Mouse (Mus musculus) heart, postnatal 10 days (tissue): ENCODE measurements around the gene Vmn1r32. TPM values are rescaled to one million over a fixed set of nuclear protein-coding genes. Genes with fewer than 3 reads are reported as not detected.

Experiments
- DNase-seq, 2 experiments: peaks; one replicate each; pipeline ENCODE4 v3.0.0; 2021
- intact Hi-C: fragments of 180-260 bp; cut with DNase I; formaldehyde crosslinking; loops from one replicate; pipeline ENCODE4 v1.15.1; 2025
- total RNA-seq, 2 experiments: library from RNA; stranded (reverse); gene quantifications; 2 replicates each; pipeline ENCODE4 v1.2.3; 2021

The Vmn1r32 gene
- not detected for total RNA-seq

DNA sequence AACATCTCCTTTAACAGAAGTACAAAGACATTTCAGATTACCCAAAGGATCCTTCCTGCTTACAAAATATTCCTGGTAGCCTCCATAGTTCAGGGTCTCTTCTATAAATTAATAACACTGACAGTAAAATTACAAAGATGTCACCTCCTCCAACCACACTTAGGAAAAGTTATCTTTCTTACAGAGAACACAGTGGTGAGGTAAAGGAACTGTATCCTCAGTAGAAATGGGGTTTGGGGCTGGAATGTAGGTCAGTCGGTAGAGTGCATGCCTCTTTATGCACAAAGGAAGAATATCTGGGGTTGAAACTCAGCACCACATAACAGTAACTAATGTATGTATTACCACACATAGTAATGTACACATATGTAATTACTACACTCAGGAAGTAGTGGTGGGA is at the start of gene Vmn1r32:
Gene Vmn1r32, minus strand, starts transcription at position 101 of the 400 bp plus-strand sequence.
- DNase-seq, result no peak

DNA sequence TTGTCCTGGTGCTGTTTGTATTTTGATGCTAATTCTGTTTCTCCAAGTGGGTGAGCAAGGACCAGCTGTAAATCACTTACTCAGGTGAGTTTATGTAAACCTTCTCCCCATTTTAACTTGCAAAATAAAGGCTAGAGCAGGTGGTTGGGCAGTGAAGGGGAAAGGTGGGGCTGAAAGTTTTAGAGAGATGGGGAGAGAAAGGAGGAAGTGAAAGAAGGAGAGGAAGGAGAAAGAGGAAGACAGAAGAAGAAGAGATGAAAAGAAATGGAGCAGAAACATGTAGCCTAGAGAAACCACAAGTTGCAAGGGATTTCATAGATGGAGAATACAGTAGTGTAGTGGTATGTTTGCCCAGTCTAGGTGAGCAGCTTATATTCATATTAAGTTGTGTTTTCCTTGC is 35.9 kb upstream of the Vmn1r32 start:
- intact Hi-C loops, result no loop called here
- DNase-seq, result no peak

More for the DNA sequence above, at the start of gene Vmn1r32:
- intact Hi-C loops, result no loop called here

DNA sequence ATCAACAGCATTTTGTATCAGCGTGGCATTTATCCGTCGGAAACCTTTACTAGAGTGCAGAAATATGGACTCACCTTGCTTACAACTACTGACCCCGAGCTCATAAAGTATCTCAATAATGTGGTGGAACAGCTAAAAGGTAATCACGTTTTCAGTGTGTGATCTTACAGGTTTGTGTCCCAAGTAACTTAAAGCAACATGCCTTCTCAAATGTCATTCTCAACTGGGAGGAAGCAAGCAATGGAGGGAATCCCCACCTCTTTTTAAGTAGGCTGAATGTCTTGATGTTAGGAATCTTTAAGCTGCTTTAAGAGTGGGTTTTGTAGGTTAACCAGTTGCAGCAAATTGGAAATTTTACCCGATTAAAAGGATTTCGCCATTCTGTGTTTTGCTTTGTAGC is 23.9 kb downstream of the Vmn1r32 start:
- intact Hi-C loops, result loop anchor here (10.0 kb wide), 1 partner anchor 619 kb away; no protein-coding TSS in a partner anchor

DNA sequence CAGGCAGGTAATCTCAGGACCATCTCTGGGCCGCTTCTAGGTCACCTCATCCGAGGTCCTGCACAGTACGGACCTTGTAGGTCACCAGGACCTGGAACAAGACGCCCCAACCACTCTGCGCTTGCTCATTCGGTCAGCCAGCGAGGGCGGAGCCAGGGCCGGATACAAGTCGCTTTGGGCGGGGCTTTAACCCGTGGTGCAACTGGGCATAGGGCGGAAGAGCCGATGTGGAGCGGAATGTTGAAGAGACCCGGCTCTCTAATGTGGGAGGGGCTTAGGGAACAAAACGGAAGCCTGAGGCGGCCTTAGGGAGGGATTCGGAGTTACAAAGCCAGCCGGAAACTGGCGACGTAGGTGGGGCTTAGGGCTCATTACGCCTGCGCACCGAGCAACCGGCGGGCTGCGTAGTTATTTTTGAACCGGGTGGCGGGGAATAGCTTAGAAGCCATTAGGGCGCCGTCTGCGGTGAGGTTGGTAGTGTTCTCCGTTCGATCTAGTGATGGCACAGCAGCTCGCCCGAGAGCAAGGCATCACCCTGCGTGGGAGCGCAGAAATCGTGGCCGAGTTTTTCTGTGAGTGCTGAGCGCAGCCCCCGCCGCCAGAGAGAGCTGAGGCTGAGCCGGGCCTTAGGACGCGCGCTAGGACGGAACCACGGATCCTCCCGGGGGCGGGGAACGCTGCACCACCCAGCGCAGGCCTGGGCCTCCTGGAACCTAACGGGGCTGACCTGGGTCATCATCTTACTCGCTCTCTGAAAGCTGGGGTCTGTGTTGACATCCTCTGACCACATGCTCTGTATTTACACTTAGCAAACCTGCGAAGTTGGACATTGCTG is 24.7 kb downstream of the Vmn1r32 start, which contains the start of gene Mad2l1:
Gene Mad2l1, plus strand, starts transcription at position 363 of the 835 bp plus-strand sequence.
- DNase-seq, result peak; percentile 99
- intact Hi-C loops, result loop anchor here (10.0 kb wide), 1 partner anchor 620 kb away; no protein-coding TSS in a partner anchor

More for the DNA sequence above, 23.9 kb downstream of the Vmn1r32 start:
- no peak for DNase-seq

DNA sequence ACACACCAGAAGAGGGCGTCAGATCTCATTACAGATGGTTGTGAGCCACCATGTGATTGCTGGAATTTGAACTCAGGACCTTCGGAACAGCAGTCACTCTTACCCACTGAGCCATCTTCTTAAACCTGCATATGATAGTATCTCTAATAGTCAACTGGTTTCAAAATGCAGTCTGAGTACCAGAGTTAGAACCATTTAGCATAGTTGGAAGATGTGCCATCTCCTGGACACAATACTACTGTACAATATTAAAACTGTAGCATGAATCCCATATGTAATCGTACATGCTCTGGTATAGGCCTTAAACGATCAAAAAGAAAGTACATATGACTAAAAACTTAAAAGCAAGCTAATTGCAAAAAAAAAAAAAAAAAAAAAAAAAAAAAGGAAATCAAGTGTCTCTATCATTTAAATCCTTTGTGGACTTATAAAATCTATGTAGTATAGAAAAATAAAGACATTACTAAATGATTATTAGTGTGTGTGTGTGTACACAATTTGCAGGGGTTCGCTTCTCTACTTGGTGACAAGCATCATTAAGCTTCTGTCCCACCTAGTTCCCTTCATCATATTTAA is 25.4 kb downstream of the Vmn1r32 start:
- DNase-seq, result peak; percentile 1 to 9
- intact Hi-C loops, result loop anchor here (5.0 to 10.0 kb wide), 4 partner anchors 620 to 1022 kb away; partner anchors contain the start of gene Tnip3

DNA sequence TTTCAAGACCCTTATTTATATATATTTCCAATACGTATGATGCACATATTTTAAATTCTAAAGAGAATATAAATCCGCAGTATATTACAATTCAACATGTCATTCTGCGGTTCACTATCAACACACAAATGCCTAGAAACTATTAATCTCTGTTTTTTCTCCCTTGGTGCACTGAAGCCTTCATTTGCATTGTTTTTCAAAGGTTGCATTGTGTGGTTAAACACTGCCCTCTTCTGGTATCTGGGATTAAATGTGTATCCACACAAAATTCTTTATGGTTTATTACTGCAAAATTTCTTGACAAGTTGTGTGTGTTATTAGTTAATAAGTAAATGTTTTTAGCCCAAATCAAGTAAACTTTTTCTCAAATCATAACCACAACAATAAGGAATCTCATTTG is 26.7 kb downstream of the Vmn1r32 start:
- peak; percentile 24 to 63 for DNase-seq
- intact Hi-C loops, result loop anchor here (2.0 to 10.0 kb wide), 5 partner anchors 622 to 1406 kb away; partner anchors contain the start of gene Tnip3

DNA sequence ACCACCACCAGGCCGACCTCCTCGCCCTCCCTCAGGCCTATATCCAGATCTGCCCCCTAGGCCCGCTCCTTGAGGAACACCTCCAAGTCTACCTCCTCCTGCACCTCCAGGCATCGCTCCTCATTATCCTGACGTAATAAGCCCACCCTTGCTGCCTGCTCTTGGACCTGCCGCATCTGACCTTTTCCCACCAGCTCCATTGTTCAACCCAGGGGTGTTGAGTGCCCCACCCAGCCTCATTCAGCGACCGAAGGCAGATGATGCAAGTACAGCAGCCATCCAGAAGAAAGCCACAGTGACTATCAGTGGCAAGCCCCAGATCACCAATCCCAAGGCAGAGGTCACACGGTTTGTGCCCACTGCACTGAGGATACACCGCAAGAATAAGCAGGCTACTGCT is 31.5 kb downstream of the Vmn1r32 start:
- DNase-seq, result no peak
- intact Hi-C loops, result no loop called here

DNA sequence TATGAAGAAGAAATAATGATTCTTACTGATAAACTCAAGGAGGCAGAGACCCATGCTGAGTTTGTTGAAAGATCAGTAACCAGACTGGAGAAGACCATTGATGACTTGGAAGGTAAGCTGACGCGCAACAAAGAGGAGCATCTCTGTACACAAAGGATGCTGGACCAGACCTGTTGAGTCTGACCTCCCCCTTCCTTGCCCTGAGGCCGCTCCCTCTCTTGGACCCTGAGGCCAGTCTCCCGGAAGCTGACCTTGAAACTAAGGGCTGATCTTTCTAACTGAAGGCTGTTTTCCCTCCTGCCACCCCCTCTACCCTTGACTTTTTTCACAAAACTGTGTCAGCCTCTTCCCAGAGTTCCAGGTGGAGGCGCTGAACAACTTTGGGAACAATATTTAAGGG is 43.5 kb downstream of the Vmn1r32 start:
- DNase-seq, result no peak
- intact Hi-C loops, result no loop called here

Other genes starting within 250 kb of the Vmn1r32 start
- 10 to 100 TPM; 15.2 to 16.6 TPM for gene Mad2l1, start 24.7 kb downstream of the Vmn1r32 start, total RNA-seq
- not detected for gene Vmn1r33, start 58.2 kb upstream of the Vmn1r32 start, total RNA-seq
- not detected for gene Vmn1r34, start 83.8 kb upstream of the Vmn1r32 start, total RNA-seq
- not detected for gene Vmn1r35, start 125.8 kb upstream of the Vmn1r32 start, total RNA-seq
- not detected for gene Vmn1r36, start 159.1 kb upstream of the Vmn1r32 start, total RNA-seq
- not detected for gene Vmn1r37, start 169.3 kb upstream of the Vmn1r32 start, total RNA-seq
- gene Vmn1r38, start 222.5 kb upstream of the Vmn1r32 start, total RNA-seq, result not detected